Mouse (Mus musculus) embryonic facial prominence, embryonic 14.5 days (tissue): ENCODE measurements at regions not wholly inside any gene's neighbourhood (a gene's known extent, or its start where the extent isn't known, plus 50 kb on each side); places are given as distances from the start of the nearest gene placed in this dataset.

ENCODE experiments used
- ATAC-seq: fragments of 200-750 bp; cut with Nextera tagmentation; 2 replicates; pipeline ENCODE4 v1.8.0; 2017; ENCODE audit warnings: low read depth, moderate number of reproducible peaks, moderate TSS enrichment
- DNase-seq: peaks from one replicate; pipeline ENCODE4 v3.0.0-alpha.2; 2015; ENCODE audit warnings: low spot score
- H3K27ac ChIP-seq: fragments of 300-500 bp; sonication (generic); replicated peaks from 2 replicates; pipeline ENCODE4 v1.5.1; 2014; ENCODE audit warnings: low read depth, mild to moderate bottlenecking, low read length, moderate library complexity
- H3K27me3 ChIP-seq: fragments of 300-500 bp; sonication (generic); replicated peaks from 2 replicates; pipeline ENCODE4 v1.6.1; 2014; ENCODE audit warnings: low read length; ENCODE audit not compliant: control insufficient read depth, insufficient read depth
- H3K36me3 ChIP-seq: fragments of 300-500 bp; sonication (generic); 2 replicates; pipeline ENCODE4 v1.6.1; 2014; ENCODE audit warnings: low read length, mixed read lengths; ENCODE audit not compliant: control insufficient read depth, insufficient read depth
- H3K4me1 ChIP-seq: fragments of 300-500 bp; sonication (generic); 2 replicates; pipeline ENCODE4 v1.6.1; 2014; ENCODE audit warnings: antibody characterized with exemption, low read length; ENCODE audit not compliant: control insufficient read depth, insufficient read depth
- H3K4me2 ChIP-seq: fragments of 300-500 bp; sonication (generic); 2 replicates; pipeline ENCODE4 v1.6.1; 2014; ENCODE audit warnings: low read depth, mild to moderate bottlenecking, low read length, moderate library complexity, mixed read lengths
- H3K4me3 ChIP-seq: fragments of 300-500 bp; sonication (generic); 2 replicates; pipeline ENCODE4 v1.5.1; 2014; ENCODE audit warnings: low read depth, mild to moderate bottlenecking, low read length
- H3K9ac ChIP-seq: fragments of 300-500 bp; sonication (generic); 2 replicates; pipeline ENCODE4 v1.6.1; 2014; ENCODE audit warnings: low read depth, mild to moderate bottlenecking, low read length, moderate library complexity, mixed read lengths
- H3K9me3 ChIP-seq: fragments of 300-500 bp; sonication (generic); 2 replicates; pipeline ENCODE4 v1.6.1; 2016; ENCODE audit warnings: low read length; ENCODE audit not compliant: control insufficient read depth
- WGBS: fragments of 180-500 bp; shearing (Covaris S2); extraction: QIAGEN DNeasy Blood & Tissue Kit; methylation state at CpG from one replicate; pipeline ENCODE4 v1.1.7; 2014; 5-methylcytosine and 5-hydroxymethylcytosine counted together

GRCm38 (mm10) chr16:24092616-24093525 lies 104.2 kb upstream of the Bcl6 start:
- no peaks in the 10 kb centered on the region for H3K27me3 ChIP-seq
- WGBS = 84% methylated on average over 5 of the region's 5 CpGs
- H3K36me3 ChIP-seq = no peaks in the 10 kb centered on the region
- DNase-seq (no peak), ATAC-seq (no peak)
- H3K9me3 ChIP-seq = no peaks in the 10 kb centered on the region
- no peaks in the 10 kb centered on the region for H3K4me1 ChIP-seq
- H3K9ac ChIP-seq = no peak overlapping the region
- H3K4me2 ChIP-seq = no peak overlapping the region
- H3K27ac ChIP-seq = no peak overlapping the region
- H3K4me3 ChIP-seq = no peak overlapping the region

- H3K36me3 ChIP-seq = no peaks in the 10 kb centered on the region
- H3K27ac ChIP-seq = no peak overlapping the region
- H3K27me3 ChIP-seq = no peaks in the 10 kb centered on the region
- 69% methylated on average over 4 of the region's 4 CpGs for WGBS
- no peaks in the 10 kb centered on the region for H3K4me1 ChIP-seq
- H3K4me2 ChIP-seq = no peak overlapping the region
- ATAC-seq (no peak), DNase-seq (no peak)
- H3K4me3 ChIP-seq = no peak overlapping the region
- H3K9ac ChIP-seq = no peak overlapping the region
- no peaks in the 10 kb centered on the region for H3K9me3 ChIP-seq
These were observed 103.5 kb upstream of the Bcl6 start for GRCm38 (mm10) chr16:24092136-24092535.

- no peak for ATAC-seq
- no peaks in the 10 kb centered on the region for H3K27me3 ChIP-seq
- no peak overlapping the region for H3K9ac ChIP-seq
- no peak overlapping the region for H3K27ac ChIP-seq
- no peaks in the 10 kb centered on the region for H3K36me3 ChIP-seq
- no peak overlapping the region for H3K4me3 ChIP-seq
- H3K9me3 ChIP-seq = no peaks in the 10 kb centered on the region
- no peaks in the 10 kb centered on the region for H3K4me1 ChIP-seq
- 82% methylated on average over 4 of the region's 4 CpGs for WGBS
- no peak for DNase-seq
- H3K4me2 ChIP-seq = no peak overlapping the region
These were observed 102.3 kb upstream of the Bcl6 start for GRCm38 (mm10) chr16:24090981-24091380.

GRCm38 (mm10) chr16:24089840-24090762 lies 101.4 kb upstream of the Bcl6 start:
- H3K27ac ChIP-seq = no peak overlapping the region
- H3K36me3 ChIP-seq = no peaks in the 10 kb centered on the region
- ATAC-seq = no peak

GRCm38 (mm10) chr16:24083966-24084365 lies 95.3 kb upstream of the Bcl6 start:
- DNase-seq = no peak
- H3K4me2 ChIP-seq = no peak overlapping the region

More at GRCm38 (mm10) chr16:24089840-24090762, 101.4 kb upstream of the Bcl6 start:
- H3K4me3 ChIP-seq = no peak overlapping the region
- WGBS = 71% methylated on average over 11 of the region's 11 CpGs
- no peak overlapping the region for H3K9ac ChIP-seq
- H3K9me3 ChIP-seq = no peaks in the 10 kb centered on the region
- H3K4me1 ChIP-seq = no peaks in the 10 kb centered on the region
- no peaks in the 10 kb centered on the region for H3K27me3 ChIP-seq
- no peak overlapping the region for H3K4me2 ChIP-seq
- no peak for DNase-seq

GRCm38 (mm10) chr16:24080471-24080870 lies 91.8 kb upstream of the Bcl6 start:
- Histone ChIP-seq H3K27me3 (no peaks in the 10 kb centered on the region), H3K27ac (no peak overlapping the region), H3K36me3 (no peaks in the 10 kb centered on the region), H3K4me3 (no peak overlapping the region), H3K4me1 (no peaks in the 10 kb centered on the region; the same call in 1 of the 2 replicates), H3K9ac (no peak overlapping the region), H3K4me2 (no peak overlapping the region), H3K9me3 (no peaks in the 10 kb centered on the region)
- DNase-seq = no peak
- ATAC-seq = no peak
- 80% methylated on average over 5 of the region's 5 CpGs for WGBS

More at GRCm38 (mm10) chr16:24083966-24084365, 95.3 kb upstream of the Bcl6 start:
- Histone ChIP-seq H3K9me3 (no peaks in the 10 kb centered on the region), H3K27ac (no peak overlapping the region), H3K4me3 (no peak overlapping the region), H3K27me3 (no peaks in the 10 kb centered on the region), H3K4me1 (no peaks in the 10 kb centered on the region), H3K36me3 (no peaks in the 10 kb centered on the region), H3K9ac (no peak overlapping the region)
- WGBS = 76% methylated on average over 8 of the region's 8 CpGs
- ATAC-seq = no peak

- DNase-seq (no peak), ATAC-seq (no peak)
- 79% methylated on average over 1 of the region's 1 CpGs for WGBS
These were observed 90.0 kb upstream of the Bcl6 start for GRCm38 (mm10) chr16:24078622-24079021.

GRCm38 (mm10) chr16:24077428-24077827 lies 88.8 kb upstream of the Bcl6 start:
- no peak overlapping the region for H3K9ac ChIP-seq

More at GRCm38 (mm10) chr16:24078622-24079021, 90.0 kb upstream of the Bcl6 start:
- H3K36me3 ChIP-seq = no peaks in the 10 kb centered on the region
- no peaks in the 10 kb centered on the region for H3K9me3 ChIP-seq
- H3K4me2 ChIP-seq = no peak overlapping the region
- no peak overlapping the region for H3K27ac ChIP-seq
- H3K9ac ChIP-seq = no peak overlapping the region
- no peaks in the 10 kb centered on the region for H3K27me3 ChIP-seq
- H3K4me1 ChIP-seq = no peaks in the 10 kb centered on the region; the same call in 1 of the 2 replicates
- no peak overlapping the region for H3K4me3 ChIP-seq

More at GRCm38 (mm10) chr16:24077428-24077827, 88.8 kb upstream of the Bcl6 start:
- H3K27ac ChIP-seq = no peak overlapping the region
- 64% methylated on average over 2 of the region's 2 CpGs for WGBS
- H3K9me3 ChIP-seq = no peaks in the 10 kb centered on the region
- no peaks in the 10 kb centered on the region for H3K36me3 ChIP-seq
- no peaks in the 10 kb centered on the region; the same call in 1 of the 2 replicates for H3K4me1 ChIP-seq
- H3K27me3 ChIP-seq = no peaks in the 10 kb centered on the region
- DNase-seq (peak; percentile 12), ATAC-seq (no peak)
- no peak overlapping the region for H3K4me3 ChIP-seq
- no peak overlapping the region for H3K4me2 ChIP-seq
